Mouse (Mus musculus) erythroblast, embryonic 14.5 days (primary cell): Measurements from ENCODE around the gene Slc29a1.

Experiments used
- GATA1 ChIP-seq: IDR thresholded peaks from 2 replicates; pipeline ENCODE4 v1.6.1; 2012; ENCODE audit warnings: low read length, inconsistent platforms, mixed read lengths
- TAL1 ChIP-seq: IDR thresholded peaks from 3 replicates; pipeline ENCODE4 v1.6.1; 2012; ENCODE audit warnings: low read length, inconsistent platforms, mixed read lengths

- no peak for TF ChIP-seq GATA1
- no peak for TF ChIP-seq TAL1
These were observed 39.5 kb downstream of the Slc29a1 start for GRCm38 (mm10) chr17:45559732-45560525.
